Mouse (Mus musculus): ENCODE results near the gene Arih2. TPM values are rescaled to one million over a fixed set of nuclear protein-coding genes. Genes with fewer than 3 reads are reported as not detected.
"Not testable (repeated sequence)": the region's sequence is repeated elsewhere in the genome, so short reads cannot be mapped to it uniquely, and the experiment has no call there.

Gene Arih2
- total RNA-seq, 2 experiments from 2014 or later: 32.2 to 32.9 TPM

- no peak for ATAC-seq (replicated peaks; ENCODE audit: poor library complexity, severe bottlenecking)
Measured at GRCm38 (mm10) chr9:108654566-108655464, 5.6 kb upstream of the Arih2 start.

GRCm38 (mm10) chr9:108649561-108650440, 615 bp upstream of the Arih2 start:
- peak; percentile 51 for ATAC-seq (replicated peaks; ENCODE audit: poor library complexity, severe bottlenecking)

- no peak for ATAC-seq (replicated peaks; ENCODE audit: poor library complexity, severe bottlenecking)
Measured at GRCm38 (mm10) chr9:108648166-108648565, 1.0 kb downstream of the Arih2 start.

- peak; percentile 68 for ATAC-seq (replicated peaks; ENCODE audit: poor library complexity, severe bottlenecking)
Measured at GRCm38 (mm10) chr9:108639825-108640224, 9.4 kb downstream of the Arih2 start.

- no peak for ATAC-seq (replicated peaks; ENCODE audit: poor library complexity, severe bottlenecking)
Measured at GRCm38 (mm10) chr9:108635415-108635814, 13.8 kb downstream of the Arih2 start.

GRCm38 (mm10) chr9:108633846-108634245, 15.3 kb downstream of the Arih2 start:
- ATAC-seq (replicated peaks; ENCODE audit: poor library complexity, severe bottlenecking): no peak

GRCm38 (mm10) chr9:108632375-108632774, 16.8 kb downstream of the Arih2 start:
- no peak for ATAC-seq (replicated peaks; ENCODE audit: poor library complexity, severe bottlenecking)

- peak; percentile 69 for ATAC-seq (replicated peaks; ENCODE audit: poor library complexity, severe bottlenecking)
Measured at GRCm38 (mm10) chr9:108631631-108632256, 17.4 kb downstream of the Arih2 start.

- ATAC-seq (replicated peaks; ENCODE audit: poor library complexity, severe bottlenecking): no peak
Measured at GRCm38 (mm10) chr9:108630683-108631082, 18.5 kb downstream of the Arih2 start.

GRCm38 (mm10) chr9:108628141-108628540, 21.0 kb downstream of the Arih2 start:
- peak; percentile 20; the same call in 1 of the 2 replicates for ATAC-seq (replicated peaks; ENCODE audit: poor library complexity, severe bottlenecking)

- no peak for ATAC-seq (replicated peaks; ENCODE audit: poor library complexity, severe bottlenecking)
Measured at GRCm38 (mm10) chr9:108626498-108626897, 22.7 kb downstream of the Arih2 start.

- ATAC-seq (replicated peaks; ENCODE audit: poor library complexity, severe bottlenecking): no peak
Measured at GRCm38 (mm10) chr9:108617301-108617700, 31.9 kb downstream of the Arih2 start.

- ATAC-seq (replicated peaks; ENCODE audit: poor library complexity, severe bottlenecking): no peak
Measured at GRCm38 (mm10) chr9:108611488-108611887, 37.7 kb downstream of the Arih2 start.

GRCm38 (mm10) chr9:108608889-108609288, 40.3 kb downstream of the Arih2 start:
- no peak for ATAC-seq (replicated peaks; ENCODE audit: poor library complexity, severe bottlenecking)

GRCm38 (mm10) chr9:108607929-108608328, 41.3 kb downstream of the Arih2 start:
- not testable (repeated sequence) for ATAC-seq (replicated peaks; ENCODE audit: poor library complexity, severe bottlenecking)

- ATAC-seq (replicated peaks; ENCODE audit: poor library complexity, severe bottlenecking): no peak
Measured at GRCm38 (mm10) chr9:108601986-108602385, 47.2 kb downstream of the Arih2 start.

- no peak for ATAC-seq (replicated peaks; ENCODE audit: poor library complexity, severe bottlenecking)
Measured at GRCm38 (mm10) chr9:108600011-108600410, 49.2 kb downstream of the Arih2 start.

- ATAC-seq (replicated peaks; ENCODE audit: poor library complexity, severe bottlenecking): no peak
Measured at GRCm38 (mm10) chr9:108599021-108599566, 50.1 kb downstream of the Arih2 start.

GRCm38 (mm10) chr9:108596998-108597764, 52.0 kb downstream of the Arih2 start, which contains the start of gene P4htm:
P4htm (minus strand) TSS chr9:108597667.
- peak; percentile 83 for ATAC-seq (replicated peaks; ENCODE audit: poor library complexity, severe bottlenecking)
